Mouse (Mus musculus): ENCODE results near the gene Syt15.
A peak's percentile ranks its signal among the peaks of the same experiment; 100 is the strongest.
"Not testable (repeated sequence)": the region's sequence is repeated elsewhere in the genome, so short reads cannot be mapped to it uniquely, and the experiment has no call there.

The Syt15 gene

GRCm38 (mm10) chr14:34228830-34229506 is 9.6 kb downstream of the Syt15 start:
- DNase-seq = no peak

GRCm38 (mm10) chr14:34232340-34232739 is 12.9 kb downstream of the Syt15 start:
- no peak for DNase-seq

GRCm38 (mm10) chr14:34232866-34233680 is 13.7 kb downstream of the Syt15 start:
- DNase-seq = no peak

- DNase-seq = no peak
Observed at GRCm38 (mm10) chr14:34233846-34234245, 14.5 kb downstream of the Syt15 start.

- DNase-seq = peak; percentile 64 to 78
Observed at GRCm38 (mm10) chr14:34234630-34235380, 15.4 kb downstream of the Syt15 start.

GRCm38 (mm10) chr14:34240263-34240662 is 20.9 kb downstream of the Syt15 start:
- no peak for DNase-seq

GRCm38 (mm10) chr14:34240676-34241075 is 21.3 kb downstream of the Syt15 start:
- DNase-seq = no peak

- no peak for DNase-seq
Observed at GRCm38 (mm10) chr14:34252470-34253145, 33.2 kb downstream of the Syt15 start.

GRCm38 (mm10) chr14:34253261-34253660 is 33.9 kb downstream of the Syt15 start:
- no peak for DNase-seq

- DNase-seq = not testable (repeated sequence)
Observed at GRCm38 (mm10) chr14:34258525-34258924, 39.1 kb downstream of the Syt15 start.

GRCm38 (mm10) chr14:34268046-34268445 is 48.7 kb downstream of the Syt15 start:
- DNase-seq = no peak

- no peak for DNase-seq
Observed at GRCm38 (mm10) chr14:34273280-34273679, 53.9 kb downstream of the Syt15 start.

GRCm38 (mm10) chr14:34274141-34274540 is 54.7 kb downstream of the Syt15 start:
- no peak for DNase-seq

- DNase-seq = no peak
Observed at GRCm38 (mm10) chr14:34275225-34275624, 55.8 kb downstream of the Syt15 start.

- DNase-seq = no peak
Observed at GRCm38 (mm10) chr14:34279726-34280125, 60.3 kb downstream of the Syt15 start.
